Comparison of ENCODE assay signal across 8 mouse cellular contexts in the genomic region with DNA sequence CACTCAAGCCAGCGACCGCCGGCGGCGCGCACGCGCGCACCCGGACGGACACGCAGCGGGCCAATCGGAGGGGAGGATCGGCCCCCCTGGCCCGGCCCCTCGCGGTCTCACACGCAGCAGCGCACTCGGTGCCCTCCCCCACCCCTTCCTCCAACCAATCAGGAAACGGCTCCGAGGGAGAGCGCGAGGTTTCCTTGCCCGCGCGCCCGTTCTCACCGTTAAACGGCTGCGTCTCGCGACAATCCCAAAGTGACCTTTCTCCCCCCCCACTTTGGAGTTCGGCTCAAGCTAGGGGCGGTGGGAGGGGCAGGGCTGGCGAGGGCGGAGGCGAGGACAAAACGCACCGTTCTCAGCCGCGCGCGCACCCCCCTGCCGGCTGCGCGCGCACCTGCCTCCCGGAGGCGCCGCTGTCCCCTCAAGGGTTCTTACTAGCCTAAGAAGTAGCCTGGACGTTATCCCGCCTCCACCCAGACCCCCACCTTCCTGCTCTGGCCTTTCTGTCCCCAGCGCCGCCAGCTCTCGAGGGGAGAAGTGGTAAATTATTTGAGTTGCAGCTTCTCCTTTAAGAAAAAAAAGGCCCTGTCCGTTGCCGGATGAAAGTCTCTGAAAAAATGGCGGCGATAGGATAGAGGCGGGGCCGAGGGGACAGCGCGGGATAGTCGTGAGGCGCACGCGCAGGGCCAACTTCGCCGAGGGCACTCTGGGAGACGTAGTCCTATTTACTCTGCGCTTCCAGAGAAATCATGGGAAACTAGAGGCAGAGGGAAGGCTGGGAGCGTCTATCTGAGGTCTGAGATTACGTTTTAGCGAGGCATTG. TPM values are rescaled to one million over a fixed set of nuclear protein-coding genes. Genes with fewer than 3 reads are reported as not detected.
A peak's percentile ranks its signal among the peaks of the same experiment; 100 is the strongest.
DNase-seq lines count a peak whose midpoint lies in the region; ATAC-seq and TF ChIP-seq lines count a peak whose summit lies in the region.

A gene (minus strand): TSS at position 616 of the 817 bp plus-strand sequence.
A gene (plus strand): TSS at position 683 of the 817 bp plus-strand sequence.

- peak within 1 kb of the TSS; percentile 75 for H3K4me2 ChIP-seq in heart, embryonic 12.5 days
- peak within 1 kb of the TSS; percentile 71 for H3K4me2 ChIP-seq in kidney, postnatal 0 days (ENCODE audit: low read length)
- H3K4me2 ChIP-seq in liver, embryonic 11.5 days, result peak within 1 kb of the TSS; percentile 82
- peak within 1 kb of the TSS; percentile 66 for H3K4me2 ChIP-seq in stomach, embryonic 14.5 days (replicated peaks; ENCODE audit: low read depth, low read length)

- WGBS in heart, embryonic 12.5 days, result under 1% methylated on average over 55 of the region's 76 CpGs
- under 1% methylated on average over 62 of the region's 76 CpGs for WGBS in kidney, postnatal 0 days
- under 1% methylated on average over 65 of the region's 76 CpGs for WGBS in liver, embryonic 11.5 days
- WGBS in stomach, embryonic 14.5 days, result under 1% methylated on average over 75 of the region's 76 CpGs

- peak within 1 kb of the TSS; percentile 100 for H3K9ac ChIP-seq in heart, embryonic 12.5 days
- peak within 1 kb of the TSS; percentile 100 for H3K9ac ChIP-seq in kidney, postnatal 0 days (ENCODE audit: low read depth, low read length)
- peak within 1 kb of the TSS; percentile 99 for H3K9ac ChIP-seq in liver, embryonic 11.5 days (ENCODE audit: low read depth, low read length)
- H3K9ac ChIP-seq in stomach, embryonic 14.5 days (replicated peaks; ENCODE audit: low read depth, low read length), result peak within 1 kb of the TSS; percentile 99

- H3K4me3 ChIP-seq in heart, embryonic 12.5 days, result peak within 1 kb of the TSS; percentile 99
- peak within 1 kb of the TSS; percentile 99 for H3K4me3 ChIP-seq in kidney, postnatal 0 days (replicated peaks; ENCODE audit: low read depth, low read length)
- peak within 1 kb of the TSS; percentile 92 for H3K4me3 ChIP-seq in liver, embryonic 11.5 days (ENCODE audit: low read depth, low read length)
- peak within 1 kb of the TSS; percentile 78 for H3K4me3 ChIP-seq in stomach, embryonic 14.5 days (ENCODE audit: low read depth, low read length)

- peak; percentile 99 for DNase-seq in CD4-positive helper T cell, adult 2 months (ENCODE audit: low read depth, low spot score)
- peak; percentile 98 for DNase-seq in brain, embryonic 18.5 days (ENCODE audit: low read depth, low spot score)
- DNase-seq in kidney, postnatal 0 days (ENCODE audit: low spot score), result peak; percentile 100
- DNase-seq in liver, embryonic 11.5 days (ENCODE audit: low spot score), result peak; percentile 93
- DNase-seq in naive thymus-derived CD4-positive, alpha-beta T cell, adult 2 months (ENCODE audit: low read depth), result peak; percentile 97

- peak; percentile 16; the same call in 1 of the 2 replicates for TF ChIP-seq CTCF in kidney, postnatal 0 days (IDR thresholded peaks at IDR 0.05; ENCODE audit: low read depth)

- peaks cover 3% of the 10 kb centered on the region for H3K4me1 ChIP-seq in heart, embryonic 12.5 days (replicated peaks)
- 0 out of 2 replicates have a peak, but pooled peaks cover 2% of the 10 kb centered on the region for H3K4me1 ChIP-seq in kidney, postnatal 0 days (replicated peaks; ENCODE audit: insufficient read depth, low read length)
- H3K4me1 ChIP-seq in liver, embryonic 11.5 days (replicated peaks; ENCODE audit: control insufficient read depth, insufficient read depth, low read length), result peaks cover 6% of the 10 kb centered on the region; the same call in 1 of the 2 replicates
- no peaks in the 10 kb centered on the region for H3K4me1 ChIP-seq in stomach, embryonic 14.5 days (ENCODE audit: control insufficient read depth, insufficient read depth, low read length)

- no peaks in the 10 kb centered on the region for H3K36me3 ChIP-seq in heart, embryonic 12.5 days
- H3K36me3 ChIP-seq in kidney, postnatal 0 days (ENCODE audit: insufficient read depth, low read length), result no peaks in the 10 kb centered on the region
- H3K36me3 ChIP-seq in liver, embryonic 11.5 days (ENCODE audit: control insufficient read depth, insufficient read depth, low read length), result no peaks in the 10 kb centered on the region
- H3K36me3 ChIP-seq in stomach, embryonic 14.5 days (ENCODE audit: control insufficient read depth, insufficient read depth, low read length), result no peaks in the 10 kb centered on the region

- H3K9me3 ChIP-seq in heart, embryonic 12.5 days (replicated peaks), result no peaks in the 10 kb centered on the region
- no peaks in the 10 kb centered on the region for H3K9me3 ChIP-seq in kidney, postnatal 0 days (replicated peaks; ENCODE audit: low read length)
- no peaks in the 10 kb centered on the region for H3K9me3 ChIP-seq in liver, embryonic 11.5 days (ENCODE audit: control insufficient read depth, low read length)
- no peaks in the 10 kb centered on the region for H3K9me3 ChIP-seq in stomach, embryonic 14.5 days (ENCODE audit: control insufficient read depth, low read depth, low read length)

- ATAC-seq in erythroid progenitor cell, adult 5-6 weeks (replicated peaks; ENCODE audit: low FRiP score, poor library complexity, severe bottlenecking), result peak; percentile 82
- ATAC-seq in heart, embryonic 12.5 days (ENCODE audit: insufficient number of reproducible peaks, low FRiP score), result peak; percentile 94
- peak; percentile 96 for ATAC-seq in kidney, postnatal 0 days (replicated peaks; ENCODE audit: low FRiP score, low read depth)
- ATAC-seq in liver, embryonic 11.5 days (replicated peaks; ENCODE audit: low FRiP score), result peak; percentile 88
- peak; percentile 94 for ATAC-seq in stomach, embryonic 14.5 days (ENCODE audit: insufficient number of reproducible peaks, insufficient read depth, low FRiP score, low read depth)

- H3K27ac ChIP-seq in heart, embryonic 12.5 days (ENCODE audit: poor library complexity, severe bottlenecking), result peak within 1 kb of the TSS; percentile 100
- H3K27ac ChIP-seq in kidney, postnatal 0 days, result peak within 1 kb of the TSS; percentile 100
- peak within 1 kb of the TSS; percentile 99 for H3K27ac ChIP-seq in liver, embryonic 11.5 days (ENCODE audit: low read depth, low read length)
- peak within 1 kb of the TSS; percentile 99 for H3K27ac ChIP-seq in stomach, embryonic 14.5 days (ENCODE audit: low read length)

- H3K27me3 ChIP-seq in heart, embryonic 12.5 days (replicated peaks), result no peaks in the 10 kb centered on the region
- H3K27me3 ChIP-seq in kidney, postnatal 0 days (ENCODE audit: insufficient read depth, low read length), result no peaks in the 10 kb centered on the region
- no peaks in the 10 kb centered on the region for H3K27me3 ChIP-seq in liver, embryonic 11.5 days (replicated peaks; ENCODE audit: control insufficient read depth, insufficient read depth, low read length)
- H3K27me3 ChIP-seq in stomach, embryonic 14.5 days (ENCODE audit: control insufficient read depth, insufficient read depth, low read length), result no peaks in the 10 kb centered on the region

RNA-seq across cellular contexts. Expression of the first gene that starts in this region (rescaled TPM):
- 101 and 140 TPM in 2 replicates for total RNA-seq in erythroid progenitor cell, adult 5-6 weeks (2015; ENCODE audit: low replicate concordance)
- total RNA-seq in erythroid progenitor cell, adult 5-6 weeks (2017; ENCODE audit: low replicate concordance), result 140 and 154 TPM in 2 replicates
- 14.8 and 16.4 TPM in 2 replicates for polyA plus RNA-seq in heart, embryonic 12.5 days (2016; fragmentation: Nextera tagmentation; extraction: Ambion mirVana)
- polyA plus RNA-seq in kidney, postnatal 0 days (2015; fragmentation: Nextera tagmentation; extraction: Ambion mirVana), result 15.3 TPM in 2 replicates
- polyA plus RNA-seq in liver, embryonic 11.5 days (2014; fragmentation: Nextera tagmentation; extraction: Ambion mirVana), result 7.0 and 7.4 TPM in 2 replicates
- 10.4 and 12.0 TPM in 2 replicates for polyA plus RNA-seq in stomach, embryonic 14.5 days (2014; fragmentation: Nextera tagmentation; extraction: Ambion mirVana)

RNA-seq across cellular contexts. Expression of the second gene that starts in this region (rescaled TPM):
- 0.84 and 2.9 TPM in 2 replicates for total RNA-seq in erythroid progenitor cell, adult 5-6 weeks (2015; ENCODE audit: low replicate concordance)
- 1.3 and 3.2 TPM in 2 replicates for total RNA-seq in erythroid progenitor cell, adult 5-6 weeks (2017; ENCODE audit: low replicate concordance)
- 0.54 and 0.75 TPM in 2 replicates for polyA plus RNA-seq in heart, embryonic 12.5 days (2016; fragmentation: Nextera tagmentation; extraction: Ambion mirVana)
- polyA plus RNA-seq in kidney, postnatal 0 days (2015; fragmentation: Nextera tagmentation; extraction: Ambion mirVana), result 2.2 TPM in 2 replicates
- 1.5 and 2.1 TPM in 2 replicates for polyA plus RNA-seq in liver, embryonic 11.5 days (2014; fragmentation: Nextera tagmentation; extraction: Ambion mirVana)
- 1.7 and 2.3 TPM in 2 replicates for polyA plus RNA-seq in stomach, embryonic 14.5 days (2014; fragmentation: Nextera tagmentation; extraction: Ambion mirVana)

Comparison
In these comparisons a context has a peak if more than half of its experiments do, and no peak if none do; other contexts are left out.
1. Peak in every context shown above with its lines: DNase-seq, ATAC-seq, H3K4me3 ChIP-seq and H3K27ac ChIP-seq.